Mouse (Mus musculus) heart, postnatal 36 days (tissue): ENCODE measurements around the gene Espl1. TPM values are rescaled to one million over a fixed set of nuclear protein-coding genes. Genes with fewer than 3 reads are reported as not detected.
A peak's percentile ranks its signal among the peaks of the same experiment; 100 is the strongest.
"Not testable (repeated sequence)": the region's sequence is repeated elsewhere in the genome, so short reads cannot be mapped to it uniquely, and the experiment has no call there.

Experiments used
- DNase-seq, 2 experiments: peaks; one replicate each; pipeline ENCODE4 v3.0.0; 2021 to 2022
- intact Hi-C: fragments of 180-260 bp; cut with DNase I; formaldehyde crosslinking; loops from one replicate; pipeline ENCODE4 v1.15.1; 2025
- total RNA-seq, 2 experiments: library from RNA; stranded (reverse); gene quantifications; 2 replicates each; pipeline ENCODE4 v1.2.3; 2021

Gene Espl1
- total RNA-seq, 2 experiments from 2014 or later = 1.0 to 2.1 TPM

DNA sequence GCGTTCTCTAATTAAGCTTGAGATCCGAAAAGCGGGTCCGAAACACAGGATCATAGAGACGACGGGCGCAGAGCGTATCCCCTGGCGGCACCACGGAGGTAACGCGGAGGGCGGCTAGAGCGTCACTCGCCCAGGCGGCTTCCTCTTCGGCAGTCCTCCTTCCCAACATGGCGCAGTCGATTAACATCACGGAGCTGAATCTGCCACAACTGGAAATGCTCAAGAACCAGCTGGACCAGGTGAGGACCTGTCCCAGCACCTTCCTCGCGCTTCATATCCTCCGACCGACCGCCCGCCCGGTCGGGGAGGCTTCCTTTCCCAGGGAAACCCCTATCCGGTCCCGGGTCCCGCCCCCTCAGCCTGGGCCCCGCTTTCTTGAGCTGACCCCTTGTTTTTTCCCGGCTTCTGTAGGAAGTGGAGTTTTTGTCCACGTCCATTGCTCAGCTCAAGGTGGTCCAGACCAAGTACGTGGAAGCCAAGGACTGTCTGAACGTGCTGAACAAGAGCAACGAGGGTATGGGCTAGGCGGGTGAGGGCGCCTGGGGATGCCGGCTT lies 30.0 kb downstream of the Espl1 start, which contains the start of gene Pfdn5:
Gene Pfdn5 (plus strand): TSS at position 95 of the 555 bp plus-strand sequence.
- intact Hi-C loops = no loop called here

DNA sequence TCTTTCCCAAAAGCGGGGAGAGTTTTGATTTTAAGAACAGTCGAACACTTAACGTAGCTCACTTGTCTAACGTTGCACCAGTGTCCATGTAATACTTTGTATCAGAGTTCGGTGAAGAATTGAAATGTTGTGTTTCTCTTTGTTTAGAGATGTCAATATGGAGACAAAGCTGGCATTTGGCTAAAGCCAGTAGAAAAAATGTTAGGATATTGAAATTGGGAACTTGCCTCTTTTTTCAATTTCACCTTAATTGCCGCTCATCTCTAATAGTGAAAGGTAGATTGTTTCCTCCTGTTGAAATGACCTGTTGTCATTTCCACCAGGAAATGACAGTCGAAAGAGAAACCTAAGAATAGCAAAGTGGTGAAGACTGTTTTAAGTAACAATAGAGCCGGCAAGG lies 30.8 kb downstream of the Espl1 start:
- DNase-seq = no peak
- intact Hi-C loops = no loop called here

More for the DNA sequence above, 30.0 kb downstream of the Espl1 start, which contains the start of gene Pfdn5:
- DNase-seq = peak; percentile 86 to 90

DNA sequence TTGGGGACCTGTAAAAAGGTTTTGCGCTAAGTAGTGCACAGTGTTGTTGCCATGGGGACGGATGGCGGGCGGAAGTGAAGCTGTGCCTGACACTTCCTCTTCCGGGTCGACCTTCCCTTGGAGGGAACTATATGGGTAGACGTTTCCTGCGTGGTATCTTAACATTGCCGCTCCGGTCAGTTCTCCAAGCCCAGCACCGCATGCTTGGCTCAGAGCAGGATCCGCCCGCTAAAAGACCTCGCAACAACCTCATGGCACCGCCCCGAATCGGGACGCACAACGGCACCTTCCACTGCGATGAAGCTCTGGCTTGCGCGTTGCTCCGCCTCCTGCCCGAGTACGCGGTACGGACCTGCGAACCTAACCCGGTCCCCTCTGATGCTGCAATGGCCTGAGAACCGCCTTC lies 35.5 kb downstream of the Espl1 start, which contains the start of gene Myg1:
Gene Myg1 (plus strand): TSS at position 100 of the 406 bp plus-strand sequence.
- intact Hi-C loops = no loop called here
- DNase-seq = peak; percentile 77 to 83

DNA sequence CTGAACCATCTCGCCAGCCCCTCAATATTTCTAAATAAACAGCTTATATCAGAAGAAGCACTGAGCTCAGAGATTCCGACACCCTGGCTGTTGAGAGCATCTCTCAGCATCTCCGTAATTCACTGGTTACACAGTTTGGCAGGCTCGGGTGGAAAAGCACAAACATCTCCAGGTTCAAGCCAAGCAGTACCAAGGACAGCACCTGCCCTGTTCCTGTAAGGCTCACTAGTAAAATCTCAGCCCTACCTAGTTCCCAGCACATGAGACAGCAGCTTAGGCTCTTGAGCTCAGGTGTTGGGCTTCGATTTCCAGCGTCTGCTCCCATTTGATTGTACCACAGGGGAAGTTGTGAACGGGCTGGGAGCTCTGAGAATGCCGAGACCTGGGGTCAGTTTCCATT lies 39.2 kb downstream of the Espl1 start:
- intact Hi-C loops = no loop called here

DNA sequence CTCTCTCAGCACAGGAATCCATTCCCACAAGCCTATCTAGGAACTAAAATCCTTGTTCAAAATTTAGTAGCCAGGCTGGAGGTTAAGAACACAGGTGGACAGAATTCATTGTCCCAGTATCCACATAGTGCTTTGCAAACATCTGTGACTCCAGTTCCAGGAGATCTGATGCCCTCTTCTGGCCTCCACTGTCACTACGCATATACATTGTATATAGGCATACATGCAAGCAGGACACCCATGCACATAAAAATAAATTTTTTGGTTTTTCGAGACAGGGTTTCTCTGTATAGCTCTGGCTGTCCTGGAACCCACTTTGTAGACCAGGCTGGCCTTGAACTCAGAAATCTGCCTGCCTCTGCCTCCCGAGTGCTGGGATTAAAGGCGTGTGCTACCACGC lies 39.9 kb downstream of the Espl1 start:
- DNase-seq, intact Hi-C loops: not testable (repeated sequence)

More for the DNA sequence above, 39.2 kb downstream of the Espl1 start:
- no peak for DNase-seq

DNA sequence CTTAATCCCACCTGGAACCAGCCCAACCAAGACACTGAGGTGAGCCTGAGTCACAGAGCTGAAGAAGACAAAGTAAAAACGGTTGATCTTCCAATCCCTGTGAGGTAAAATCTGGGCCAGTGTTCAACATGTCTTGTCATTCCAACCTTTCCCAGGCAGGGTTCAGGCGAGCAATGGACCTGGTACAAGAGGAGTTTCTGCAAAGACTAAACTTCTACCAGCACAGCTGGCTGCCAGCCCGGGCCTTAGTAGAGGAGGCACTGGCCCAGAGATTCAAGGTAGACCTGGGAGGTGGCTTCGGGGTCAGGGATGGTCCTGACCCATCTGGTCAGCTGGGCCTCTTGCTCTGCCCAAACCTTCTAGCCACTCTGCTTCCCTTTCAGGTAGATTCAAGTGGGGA lies 40.9 kb downstream of the Espl1 start:
- DNase-seq = no peak
- intact Hi-C loops = no loop called here

DNA sequence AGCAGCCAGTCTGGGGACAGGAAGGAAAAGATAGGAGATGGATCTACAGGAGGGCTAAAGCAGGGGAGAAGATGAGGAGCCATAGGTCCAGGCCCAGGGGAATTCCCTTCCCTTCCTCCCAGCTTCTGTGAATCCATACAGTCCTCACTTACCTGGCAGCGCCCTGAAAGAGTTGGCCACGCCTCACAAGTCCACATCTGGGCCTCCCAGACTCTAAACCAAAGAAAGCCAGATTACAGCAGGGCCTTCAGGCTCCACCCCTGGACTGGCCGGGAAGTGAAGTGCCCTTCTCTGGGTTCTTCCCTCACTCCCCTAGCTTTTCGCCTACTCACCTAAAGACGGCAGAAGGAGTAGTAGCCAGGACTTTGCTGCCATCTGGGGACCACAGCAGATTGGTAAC lies 43.5 kb downstream of the Espl1 start:
- intact Hi-C loops = loop anchor here (5.0 kb wide), 2 partner anchors 83 to 98 kb away; no protein-coding TSS in a partner anchor

DNA sequence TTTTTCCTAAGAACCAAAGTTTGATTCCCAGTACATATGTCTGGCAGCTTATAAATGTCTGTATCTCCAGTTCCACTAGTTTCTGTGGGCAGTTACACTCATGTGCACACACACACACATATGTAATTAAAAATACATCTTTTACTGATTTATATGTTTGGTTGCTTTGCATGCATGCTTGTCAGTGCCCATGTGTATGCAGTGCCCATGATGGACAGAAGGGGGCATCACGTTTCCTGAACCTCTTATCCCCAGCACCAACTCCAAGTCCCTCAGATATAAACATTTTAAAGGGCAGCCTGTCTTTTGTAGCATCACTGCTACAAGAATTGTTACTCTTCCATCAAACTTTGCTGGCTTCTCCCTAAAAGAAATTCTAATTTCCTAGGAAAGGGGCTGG lies 45.5 kb downstream of the Espl1 start:
- intact Hi-C loops = loop anchor here (5.0 kb wide), 2 partner anchors 81 to 96 kb away; no protein-coding TSS in a partner anchor
- DNase-seq = peak; percentile 53 to 65

More for the DNA sequence above, 43.5 kb downstream of the Espl1 start:
- DNase-seq = no peak

DNA sequence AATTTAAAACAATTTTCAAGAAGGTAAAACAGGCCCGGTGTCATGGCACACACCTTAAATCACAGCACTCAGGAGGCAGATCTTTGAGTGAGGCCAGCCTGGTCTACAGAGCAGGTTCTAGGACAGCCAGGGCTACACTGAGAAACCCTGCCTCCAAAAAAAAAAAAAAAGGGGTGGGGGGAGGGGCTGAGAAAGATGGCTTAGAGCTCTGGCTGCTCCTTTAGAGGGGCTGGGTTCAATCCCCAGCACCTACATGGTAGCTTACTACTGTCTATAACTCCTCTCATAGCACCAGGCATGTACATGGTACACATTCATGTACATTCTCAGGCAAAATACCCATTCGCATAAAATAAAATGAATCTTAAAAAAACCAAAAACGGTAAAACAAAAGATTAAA lies 48.4 kb downstream of the Espl1 start:
- DNase-seq = no peak
- intact Hi-C loops = loop anchor here (5.0 kb wide), 2 partner anchors 78 to 93 kb away; no protein-coding TSS in a partner anchor

DNA sequence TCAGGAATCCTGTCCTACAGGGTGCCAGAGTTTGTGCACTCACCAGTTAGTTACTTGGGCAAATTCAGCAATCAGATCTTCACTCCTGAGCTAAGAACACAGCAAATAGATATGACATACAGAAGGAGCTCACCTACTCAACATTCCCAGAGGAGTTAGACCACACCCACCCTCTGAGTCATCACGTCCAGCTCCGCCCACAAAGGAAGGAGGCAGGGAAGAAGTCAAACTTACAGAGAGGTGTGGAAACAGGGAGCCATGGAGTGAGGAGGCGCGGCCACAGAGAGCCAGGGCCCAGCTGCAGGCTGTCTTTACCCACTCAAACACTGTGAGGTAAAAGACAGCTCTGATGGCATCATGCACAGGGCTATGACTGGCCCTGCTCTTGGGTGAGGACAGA lies 50.4 kb downstream of the Espl1 start:
- intact Hi-C loops = no loop called here
- no peak for DNase-seq

DNA sequence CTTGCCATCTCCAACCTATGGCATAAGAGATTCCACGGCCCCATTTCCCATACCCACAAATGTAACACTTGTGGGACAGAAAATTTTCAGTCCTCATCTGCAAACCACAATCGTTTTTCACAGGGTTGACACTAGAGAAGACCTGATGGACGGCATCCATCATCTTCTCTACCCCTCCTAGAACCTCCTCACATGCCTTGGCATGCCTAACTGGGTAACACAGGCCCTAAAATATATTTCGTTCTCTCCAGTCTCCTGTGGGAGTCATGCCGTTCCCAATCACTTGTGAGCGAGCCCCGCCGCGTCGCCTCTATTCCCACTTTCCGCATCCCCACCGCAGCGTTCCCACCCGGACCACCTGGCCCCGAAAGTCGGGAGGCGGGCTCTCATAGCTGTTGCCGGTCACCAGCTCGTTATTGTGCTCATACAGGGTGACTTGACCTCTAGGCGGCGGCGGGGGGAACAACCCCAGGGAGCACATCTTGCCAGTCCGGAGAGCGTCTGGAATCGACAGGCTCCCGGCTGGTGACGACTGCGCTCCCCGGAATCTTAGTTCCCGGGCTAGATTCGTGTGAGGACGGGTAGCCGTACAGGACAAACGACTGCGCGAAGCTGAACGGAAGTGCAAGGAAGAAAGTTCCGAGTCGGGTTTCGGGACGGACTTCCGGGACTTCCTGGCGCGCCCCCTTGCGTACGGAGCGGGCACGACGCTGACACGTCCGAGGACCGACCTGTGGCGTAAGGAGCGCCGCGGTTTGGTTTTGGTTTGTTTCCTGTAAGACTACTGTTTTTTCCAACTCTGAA lies 54.3 kb downstream of the Espl1 start, which contains the start of gene Aaas:
Gene Aaas (minus strand): TSS at position 634 of the 804 bp plus-strand sequence.
- DNase-seq = peak; percentile 95 to 97
- intact Hi-C loops = loop anchor here (2.0 kb wide), 1 partner anchor 26 kb away; no protein-coding TSS in a partner anchor

DNA sequence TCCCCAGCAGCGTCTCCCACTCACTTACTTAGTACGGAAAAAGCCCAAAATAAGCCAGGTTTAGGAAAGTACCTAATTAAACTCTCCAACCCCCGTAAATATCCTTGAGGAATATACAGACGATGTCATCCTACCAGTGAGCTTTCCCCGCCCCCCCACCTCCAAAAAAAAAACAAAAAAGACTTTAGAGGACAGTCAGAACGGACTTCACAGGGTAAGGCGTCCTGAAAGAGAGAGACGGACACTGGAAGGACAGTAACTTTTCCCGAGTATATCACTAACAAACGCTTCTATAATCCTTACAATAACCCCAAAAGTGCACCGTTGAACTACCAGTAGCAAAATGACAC lies 54.9 kb downstream of the Espl1 start:
- intact Hi-C loops = loop anchor here (2.0 kb wide), 1 partner anchor 26 kb away; no protein-coding TSS in a partner anchor

DNA sequence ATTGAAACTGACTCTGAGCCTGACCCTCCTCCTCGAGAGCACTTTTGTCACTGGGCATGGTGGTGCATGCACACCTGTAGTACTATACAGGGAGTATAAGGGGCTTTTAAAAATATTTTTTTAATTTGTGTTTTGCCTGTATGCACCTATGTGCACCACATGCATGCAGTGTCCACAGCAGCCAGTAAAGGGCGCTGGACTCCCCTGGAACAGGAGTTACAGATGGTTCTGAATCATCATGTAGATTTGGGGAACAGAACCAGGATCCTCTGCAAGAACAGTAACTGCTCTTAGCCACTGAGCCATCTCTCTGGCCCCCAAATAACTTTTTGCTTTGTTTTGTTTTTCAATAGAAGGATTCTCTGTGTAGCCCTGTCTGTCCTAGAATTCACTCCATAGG lies 56.1 kb downstream of the Espl1 start:
- intact Hi-C loops = no loop called here

More for the DNA sequence above, 54.9 kb downstream of the Espl1 start:
- DNase-seq = no peak

DNA sequence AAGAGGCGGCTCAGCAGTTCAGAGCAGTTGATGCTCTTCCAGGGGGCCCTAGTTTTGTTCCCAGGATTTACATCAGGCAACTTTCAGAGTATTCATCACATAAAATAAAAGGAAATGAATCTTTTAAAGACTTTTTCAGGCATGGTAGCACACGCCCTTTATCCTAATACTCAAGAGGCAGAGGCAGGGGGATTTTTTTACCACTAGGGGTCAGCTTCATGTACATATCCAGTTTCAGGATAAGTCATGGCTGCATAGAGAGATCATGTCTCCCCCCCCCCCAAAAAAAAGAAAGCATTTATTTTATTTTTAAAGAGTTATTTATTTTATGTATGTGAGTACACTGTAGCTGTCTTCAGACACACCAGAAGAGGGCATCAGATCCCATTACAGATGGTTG lies 57.9 kb downstream of the Espl1 start:
- intact Hi-C loops = no loop called here
- no peak for DNase-seq

More for the DNA sequence above, 56.1 kb downstream of the Espl1 start:
- no peak for DNase-seq

DNA sequence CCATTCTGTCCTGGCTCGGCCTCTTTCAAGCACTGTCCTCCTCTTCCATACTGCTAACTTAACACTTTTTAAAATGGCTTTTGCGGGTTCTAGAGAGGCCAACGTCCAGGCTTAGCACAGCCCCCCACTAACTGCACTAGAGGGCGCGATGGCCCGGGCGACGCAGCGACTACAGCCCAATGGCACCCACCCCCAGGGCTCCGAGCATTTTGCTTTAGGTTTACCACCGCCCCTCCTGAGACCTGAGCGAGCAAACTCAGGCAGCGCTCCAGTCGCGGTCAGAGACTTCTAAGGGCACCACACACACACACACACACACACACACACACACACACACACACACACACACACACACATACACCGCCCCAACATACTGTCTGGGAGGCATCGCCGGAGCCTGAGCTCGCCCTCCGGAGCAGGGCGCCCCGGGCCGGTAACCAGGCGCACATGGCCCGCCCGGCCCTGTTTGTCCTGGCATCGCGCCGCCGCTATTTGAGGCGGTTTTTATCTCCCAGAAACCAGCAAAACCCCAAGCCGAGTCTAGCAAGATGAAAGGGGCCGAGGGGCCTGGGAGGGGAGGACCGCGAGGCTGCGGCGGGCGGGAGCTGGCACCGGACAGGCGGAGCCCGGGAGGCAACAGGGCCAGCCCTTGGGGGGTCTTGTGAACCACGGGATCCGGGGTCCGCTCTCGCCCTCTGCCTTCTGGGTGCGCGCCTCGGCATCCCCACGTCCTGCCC lies 59.2 kb downstream of the Espl1 start:
- DNase-seq = peak; percentile 55 to 70
- intact Hi-C loops = no loop called here

DNA sequence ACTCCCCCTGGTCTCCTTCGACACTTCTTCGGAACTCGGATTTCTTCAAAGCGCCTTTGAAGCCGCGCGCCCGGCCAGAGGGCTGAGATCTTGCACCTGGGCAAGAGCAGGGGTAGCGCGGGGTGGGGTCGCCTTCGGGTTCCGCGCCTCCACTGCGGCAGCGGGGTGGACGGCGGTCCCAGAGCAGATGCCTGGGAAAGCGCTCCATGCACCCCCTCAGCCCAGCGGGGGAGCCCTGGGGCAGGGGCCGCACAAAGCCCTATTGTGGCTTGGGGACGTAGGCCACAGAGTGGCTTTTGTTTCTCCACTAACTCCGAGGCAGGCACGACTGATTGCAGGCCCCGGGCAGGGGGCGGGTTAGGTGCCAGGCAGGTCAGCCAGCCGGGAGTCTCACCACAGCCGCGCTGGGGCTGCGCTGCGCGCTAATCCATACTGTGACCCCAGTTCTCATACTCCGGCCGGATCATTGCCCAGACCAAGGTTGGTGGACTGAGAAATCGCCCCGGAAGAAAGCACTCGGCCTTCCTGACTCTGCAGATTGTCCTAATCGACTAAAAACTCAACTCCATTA lies 59.9 kb downstream of the Espl1 start:
- peak in 1 of 2 experiments; percentile 15 for DNase-seq
- intact Hi-C loops = no loop called here

DNA sequence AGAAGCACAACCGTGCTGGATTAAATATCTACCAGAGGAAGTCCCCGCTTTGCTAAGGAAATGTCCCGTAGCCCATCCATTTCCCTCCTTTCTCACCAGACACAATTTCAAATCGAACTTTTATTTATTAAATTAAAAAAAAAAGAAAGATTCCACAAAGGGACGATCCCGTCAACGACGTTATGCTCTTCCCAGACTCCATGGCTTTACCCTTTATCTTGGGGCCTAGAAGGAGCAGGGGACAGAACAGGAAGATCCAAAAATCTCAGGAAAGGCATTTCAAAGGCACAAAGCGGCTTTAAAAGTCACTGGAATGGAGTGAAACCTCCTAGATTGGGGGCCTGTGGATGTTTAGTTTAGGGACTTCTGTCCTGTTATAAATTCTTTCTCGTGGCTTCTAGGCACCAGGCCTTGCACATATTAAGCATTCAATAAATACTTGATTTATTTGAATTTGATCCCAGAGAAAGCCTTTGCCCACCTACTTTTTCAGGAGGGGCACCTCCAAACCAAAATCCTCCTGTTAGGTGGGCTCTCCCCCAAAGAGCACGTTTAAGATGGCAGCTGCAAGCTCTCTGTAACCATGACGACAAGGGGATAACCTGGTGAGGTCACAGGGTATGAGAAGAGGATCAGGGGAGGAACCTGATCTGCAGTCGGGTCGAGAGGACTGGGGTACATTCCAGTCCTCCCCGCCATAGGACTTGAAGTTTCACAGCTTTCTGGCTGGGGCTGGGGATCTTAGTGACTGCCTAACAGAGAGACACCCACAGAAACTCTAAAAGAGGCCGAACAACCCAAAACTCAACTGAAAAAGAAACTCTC lies 60.6 kb downstream of the Espl1 start:
- intact Hi-C loops = no loop called here
- no peak for DNase-seq

DNA sequence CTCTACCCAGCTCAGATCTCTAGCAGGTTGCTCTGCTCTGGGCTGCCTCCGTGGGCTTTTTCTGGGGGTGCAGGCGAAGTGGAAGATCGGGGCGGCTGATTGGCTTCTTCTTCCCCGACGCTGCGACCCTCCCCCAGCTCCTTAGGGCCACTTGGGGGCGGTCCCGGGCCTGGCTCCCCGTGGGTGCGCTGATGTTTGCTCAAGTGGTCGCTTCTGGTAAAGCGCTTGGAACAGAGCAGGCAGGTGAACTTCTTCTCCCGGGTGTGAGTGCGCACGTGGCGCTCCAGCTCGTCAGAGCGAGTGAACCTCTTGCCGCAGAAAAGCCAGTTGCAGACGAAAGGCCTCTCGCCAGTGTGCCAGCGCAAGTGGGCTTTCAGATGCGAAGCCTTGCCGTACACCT lies 62.1 kb downstream of the Espl1 start:
- intact Hi-C loops = no loop called here
- DNase-seq = no peak

DNA sequence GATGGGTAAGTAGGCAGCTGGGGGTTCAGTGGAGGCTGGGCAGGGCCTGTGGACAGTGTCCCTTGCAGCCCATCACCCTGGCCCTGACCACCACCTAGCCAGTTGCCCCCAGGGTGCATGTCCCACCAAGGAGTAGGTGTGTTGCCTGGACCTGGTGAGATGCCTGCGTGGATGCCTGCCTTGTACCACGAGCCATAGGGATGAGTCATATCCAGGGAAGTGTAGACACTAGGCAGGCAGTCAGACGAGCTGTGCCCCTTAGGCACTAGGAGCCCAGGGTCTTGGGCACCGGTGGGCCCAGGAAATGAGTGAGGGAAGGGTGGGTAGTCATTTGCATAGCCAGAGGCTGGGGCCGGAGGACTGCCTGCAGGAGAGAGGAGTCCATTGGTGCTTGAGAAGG lies 62.8 kb downstream of the Espl1 start:
- no peak for DNase-seq
- intact Hi-C loops = no loop called here

DNA sequence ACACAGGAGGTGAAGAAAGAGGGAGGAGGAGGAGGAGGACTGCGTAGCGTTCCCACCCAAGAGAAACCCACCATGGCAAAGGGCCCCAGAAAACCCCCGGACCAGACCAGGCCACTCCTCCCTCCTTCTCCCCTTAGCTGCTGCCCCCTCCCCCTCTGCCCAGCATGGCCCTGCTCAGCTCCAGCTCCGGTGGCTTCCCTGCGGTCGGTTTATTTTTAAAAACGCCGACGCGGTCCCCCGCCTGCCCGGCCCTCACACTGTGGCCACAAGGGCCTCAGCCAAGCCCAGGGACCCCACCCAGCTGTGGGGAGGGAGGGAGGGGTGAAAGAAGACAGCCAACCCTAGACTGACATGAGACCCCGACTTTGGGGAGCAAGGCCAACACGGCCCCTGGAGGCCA lies 66.6 kb downstream of the Espl1 start:
- intact Hi-C loops = no loop called here
- no peak for DNase-seq
